Mouse (Mus musculus) stomach, embryonic 16.5 days (tissue): ENCODE measurements at regions not wholly inside any gene's neighbourhood (a gene's known extent, or its start where the extent isn't known, plus 50 kb on each side); places are given as distances from the start of the nearest gene placed in this dataset.

Experiments
- ATAC-seq: fragments of 200-750 bp; cut with Nextera tagmentation; 2 replicates; pipeline ENCODE4 v1.8.0; 2017; ENCODE audit warnings: moderate number of reproducible peaks, moderate TSS enrichment; ENCODE audit not compliant: insufficient read depth, low FRiP score
- H3K27ac ChIP-seq: fragments of 300-500 bp; sonication (generic); 2 replicates; pipeline ENCODE4 v1.5.1; 2014; ENCODE audit warnings: low read length
- H3K27me3 ChIP-seq: fragments of 300-500 bp; sonication (generic); 2 replicates; pipeline ENCODE4 v1.6.1; 2014; ENCODE audit warnings: low read length, control low read depth, mixed read lengths; ENCODE audit not compliant: control insufficient read depth, insufficient read depth
- H3K36me3 ChIP-seq: fragments of 300-500 bp; sonication (generic); 2 replicates; pipeline ENCODE4 v1.6.1; 2014; ENCODE audit warnings: low read length; ENCODE audit not compliant: control insufficient read depth, insufficient read depth
- H3K4me1 ChIP-seq: fragments of 300-500 bp; sonication (generic); 2 replicates; pipeline ENCODE4 v1.6.1; 2014; ENCODE audit warnings: low read length, control low read depth, mixed read lengths; ENCODE audit not compliant: control insufficient read depth, insufficient read depth
- H3K4me2 ChIP-seq: fragments of 300-500 bp; sonication (generic); 2 replicates; pipeline ENCODE4 v1.6.1; 2014; ENCODE audit warnings: low read depth, low read length, mixed read lengths
- H3K4me3 ChIP-seq: fragments of 300-500 bp; sonication (generic); replicated peaks from 2 replicates; pipeline ENCODE4 v1.5.1; 2014; ENCODE audit warnings: mild to moderate bottlenecking, low read length
- H3K9ac ChIP-seq: fragments of 300-500 bp; sonication (generic); 2 replicates; pipeline ENCODE4 v1.6.1; 2014; ENCODE audit warnings: low read length
- H3K9me3 ChIP-seq: fragments of 300-500 bp; sonication (generic); replicated peaks from 2 replicates; pipeline ENCODE4 v1.6.1; 2016; ENCODE audit warnings: low read length, control low read depth; ENCODE audit not compliant: control insufficient read depth
- WGBS: fragments of 180-500 bp; shearing (Covaris S2); extraction: QIAGEN DNeasy Blood & Tissue Kit; methylation state at CpG from one replicate; pipeline ENCODE4 v1.1.7; 2014; 5-methylcytosine and 5-hydroxymethylcytosine counted together

- H3K9ac ChIP-seq, result no peak overlapping the region
Measured at GRCm38 (mm10) chr14:74350751-74351150, 289.9 kb upstream of the Htr2a start.

DNA sequence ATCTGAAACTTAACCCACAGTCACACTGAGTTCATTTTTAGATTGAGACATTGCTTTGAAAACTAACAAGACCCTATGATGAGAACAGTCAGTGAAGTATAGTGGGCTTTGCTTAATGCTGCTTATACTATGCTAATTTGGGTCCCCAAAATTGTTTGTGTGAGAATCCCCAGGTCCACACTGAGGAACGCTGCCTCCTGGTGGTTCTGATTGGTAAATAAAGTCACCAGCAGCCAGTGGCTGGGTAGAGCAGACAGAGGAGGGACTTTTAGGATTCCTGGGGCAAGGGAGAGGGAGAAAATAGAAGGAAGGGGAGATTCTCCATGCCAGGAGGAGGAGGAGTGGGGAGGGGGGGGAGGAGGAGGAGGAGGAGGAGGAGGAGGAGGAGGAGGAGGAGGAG, 288.4 kb upstream of the Htr2a start:
- no peak overlapping the region for H3K4me2 ChIP-seq
- H3K4me1 ChIP-seq, result no peaks in the 10 kb centered on the region
- H3K27me3 ChIP-seq, result no peaks in the 10 kb centered on the region
- H3K9ac ChIP-seq, result no peak overlapping the region
- 26% methylated on average over 1 of the region's 1 CpGs for WGBS
- no peaks in the 10 kb centered on the region for H3K36me3 ChIP-seq
- no peak overlapping the region for H3K4me3 ChIP-seq
- no peak for ATAC-seq
- H3K27ac ChIP-seq, result no peak overlapping the region
- H3K9me3 ChIP-seq, result no peaks in the 10 kb centered on the region

More at GRCm38 (mm10) chr14:74350751-74351150, 289.9 kb upstream of the Htr2a start:
- no peak for ATAC-seq
- Histone ChIP-seq H3K27ac (no peak overlapping the region), H3K4me1 (no peaks in the 10 kb centered on the region), H3K9me3 (no peaks in the 10 kb centered on the region), H3K36me3 (no peaks in the 10 kb centered on the region), H3K4me2 (no peak overlapping the region), H3K27me3 (no peaks in the 10 kb centered on the region), H3K4me3 (no peak overlapping the region)

DNA sequence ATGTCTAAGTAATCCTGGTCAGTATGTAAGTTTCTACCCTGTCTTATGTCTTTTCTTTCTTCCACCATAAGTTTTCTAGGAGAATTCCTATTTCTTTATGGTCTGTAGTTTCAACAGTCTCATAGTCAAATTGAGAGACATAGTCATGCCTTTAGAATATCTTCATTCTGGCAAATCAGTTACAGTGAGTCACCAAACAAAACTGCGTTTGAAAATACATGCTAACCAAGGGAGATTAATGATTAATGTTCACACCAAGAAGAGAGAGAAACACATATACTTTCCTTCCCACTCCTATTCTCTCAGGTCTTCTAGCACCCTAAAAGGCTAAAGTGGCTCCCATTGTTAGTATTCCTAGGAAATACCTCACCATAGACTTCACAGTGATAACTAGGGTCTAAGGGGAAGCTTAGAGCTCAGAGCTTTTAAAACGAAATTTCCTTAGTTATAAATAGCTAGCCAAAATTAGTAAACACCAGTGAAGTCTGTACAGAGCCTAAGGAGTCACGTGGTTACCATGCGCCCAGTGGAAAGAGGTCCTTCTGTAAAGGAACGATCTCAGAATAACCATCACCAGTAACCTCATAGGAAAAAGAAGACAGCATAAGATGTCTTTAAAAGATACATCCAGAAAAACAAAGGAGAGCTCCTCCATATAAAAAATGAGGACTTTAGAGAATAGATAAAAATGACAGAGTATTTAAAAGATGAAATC, 281.8 kb upstream of the Htr2a start:
- Histone ChIP-seq H3K4me2 (no peak overlapping the region), H3K4me1 (no peaks in the 10 kb centered on the region), H3K27ac (no peak overlapping the region), H3K9ac (no peak overlapping the region), H3K4me3 (no peak overlapping the region), H3K27me3 (no peaks in the 10 kb centered on the region), H3K36me3 (no peaks in the 10 kb centered on the region), H3K9me3 (no peaks in the 10 kb centered on the region)
- WGBS, result 64% methylated on average over 5 of the region's 5 CpGs
- no peak for ATAC-seq

GRCm38 (mm10) chr14:74359663-74360552, 280.7 kb upstream of the Htr2a start:
- Histone ChIP-seq H3K27ac (no peak overlapping the region), H3K4me3 (no peak overlapping the region)

GRCm38 (mm10) chr14:74384481-74384880, 256.2 kb upstream of the Htr2a start:
- 74% methylated on average over 7 of the region's 7 CpGs for WGBS
- H3K27me3 ChIP-seq, result no peaks in the 10 kb centered on the region
- ATAC-seq, result no peak

More at GRCm38 (mm10) chr14:74359663-74360552, 280.7 kb upstream of the Htr2a start:
- ATAC-seq, result no peak
- Histone ChIP-seq H3K4me1 (no peaks in the 10 kb centered on the region), H3K9me3 (no peaks in the 10 kb centered on the region), H3K4me2 (no peak overlapping the region), H3K36me3 (no peaks in the 10 kb centered on the region), H3K9ac (no peak overlapping the region), H3K27me3 (no peaks in the 10 kb centered on the region)
- 32% methylated on average over 12 of the region's 12 CpGs for WGBS

GRCm38 (mm10) chr14:74392419-74392818, 248.2 kb upstream of the Htr2a start:
- Histone ChIP-seq H3K27me3 (no peaks in the 10 kb centered on the region), H3K4me3 (no peak overlapping the region), H3K9me3 (no peaks in the 10 kb centered on the region), H3K27ac (no peak overlapping the region), H3K4me2 (no peak overlapping the region), H3K9ac (no peak overlapping the region), H3K4me1 (no peaks in the 10 kb centered on the region), H3K36me3 (no peaks in the 10 kb centered on the region)
- WGBS, result 72% methylated on average over 2 of the region's 2 CpGs
- ATAC-seq, result no peak

More at GRCm38 (mm10) chr14:74384481-74384880, 256.2 kb upstream of the Htr2a start:
- no peaks in the 10 kb centered on the region for H3K36me3 ChIP-seq
- no peak overlapping the region for H3K9ac ChIP-seq
- H3K27ac ChIP-seq, result no peak overlapping the region
- no peak overlapping the region for H3K4me2 ChIP-seq
- H3K4me1 ChIP-seq, result no peaks in the 10 kb centered on the region
- H3K4me3 ChIP-seq, result no peak overlapping the region
- H3K9me3 ChIP-seq, result no peaks in the 10 kb centered on the region

DNA sequence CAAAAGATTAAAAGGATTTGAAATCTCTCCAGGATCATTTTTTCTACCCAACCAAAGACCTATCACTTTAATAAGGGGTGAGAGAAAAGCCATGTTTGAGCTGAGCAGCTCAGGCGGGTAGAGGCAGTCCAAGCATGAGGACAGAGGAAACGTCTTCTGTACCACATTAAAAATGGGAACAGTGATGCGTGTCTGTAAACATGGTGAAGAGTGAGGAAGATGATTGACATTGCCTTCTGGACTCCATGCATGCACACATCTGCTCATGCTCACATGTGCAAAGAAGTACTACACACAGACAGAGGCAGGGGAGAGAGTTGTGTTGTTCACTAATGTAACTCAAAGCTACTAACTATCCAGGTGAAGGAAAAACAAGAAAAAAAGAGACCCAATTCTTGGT, 243.4 kb upstream of the Htr2a start:
- WGBS, result 74% methylated on average over 3 of the region's 3 CpGs
- H3K27me3 ChIP-seq, result no peaks in the 10 kb centered on the region
- H3K4me2 ChIP-seq, result no peak overlapping the region

GRCm38 (mm10) chr14:74409441-74409840, 231.2 kb upstream of the Htr2a start:
- Histone ChIP-seq H3K9ac (no peak overlapping the region), H3K27me3 (no peaks in the 10 kb centered on the region), H3K4me3 (no peak overlapping the region), H3K27ac (no peak overlapping the region), H3K4me2 (no peak overlapping the region), H3K9me3 (no peaks in the 10 kb centered on the region), H3K4me1 (no peaks in the 10 kb centered on the region), H3K36me3 (no peaks in the 10 kb centered on the region)
- WGBS, result 50% methylated on average over 1 of the region's 1 CpGs
- no peak for ATAC-seq

More for the DNA sequence above, 243.4 kb upstream of the Htr2a start:
- no peak for ATAC-seq
- no peak overlapping the region for H3K4me3 ChIP-seq
- H3K4me1 ChIP-seq, result no peaks in the 10 kb centered on the region
- no peaks in the 10 kb centered on the region for H3K36me3 ChIP-seq
- H3K9ac ChIP-seq, result no peak overlapping the region
- H3K27ac ChIP-seq, result no peak overlapping the region
- H3K9me3 ChIP-seq, result no peaks in the 10 kb centered on the region

- Histone ChIP-seq H3K4me1 (no peaks in the 10 kb centered on the region), H3K27me3 (no peaks in the 10 kb centered on the region), H3K36me3 (no peaks in the 10 kb centered on the region), H3K9ac (no peak overlapping the region), H3K4me3 (no peak overlapping the region), H3K27ac (no peak overlapping the region), H3K9me3 (no peaks in the 10 kb centered on the region), H3K4me2 (no peak overlapping the region)
- WGBS, result 70% methylated on average over 3 of the region's 3 CpGs
- ATAC-seq, result no peak
Measured at GRCm38 (mm10) chr14:74428226-74428625, 212.4 kb upstream of the Htr2a start.
